Mouse (Mus musculus) cerebellum, postnatal 14 days (tissue): Measurements from ENCODE around the gene 1600014C23Rik.
A peak's percentile ranks its signal among the peaks of the same experiment; 100 is the strongest.

Experiments
- DNase-seq, 2 experiments: peaks; one replicate each; pipeline ENCODE4 v3.0.0; 2021; ENCODE audit warnings: mixed read lengths in 2 of 2

Gene 1600014C23Rik

GRCm38 (mm10) chr17:45724574-45724921, 9.1 kb downstream of the 1600014C23Rik start:
- no peak for DNase-seq

GRCm38 (mm10) chr17:45723732-45724573, 9.7 kb downstream of the 1600014C23Rik start:
- peak; percentile 93 to 95 for DNase-seq

GRCm38 (mm10) chr17:45718323-45718722, 15.3 kb downstream of the 1600014C23Rik start:
- peak; percentile 89 to 90 for DNase-seq

DNA sequence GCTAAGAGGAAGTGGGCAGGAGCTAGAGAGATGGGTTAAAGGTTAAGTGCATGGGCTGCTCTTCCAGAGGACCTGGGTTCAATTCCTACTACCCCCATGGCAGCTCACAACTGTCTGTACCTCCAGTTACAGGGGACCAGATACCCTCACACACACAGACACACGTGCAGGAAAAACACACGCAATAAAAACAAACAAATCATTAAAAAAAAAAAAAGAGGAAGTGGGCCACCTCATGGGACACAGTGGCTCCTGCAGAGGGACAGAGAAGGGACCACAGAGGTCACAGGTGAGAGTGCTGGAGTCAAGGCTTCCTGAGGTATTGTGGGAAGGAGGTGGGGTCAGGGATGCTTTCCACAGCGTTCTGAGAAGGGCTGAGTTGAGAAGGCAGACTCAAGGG, 22.1 kb downstream of the 1600014C23Rik start:
- no peak for DNase-seq

GRCm38 (mm10) chr17:45710407-45710806, 23.2 kb downstream of the 1600014C23Rik start:
- no peak for DNase-seq

- no peak for DNase-seq
These were observed 23.8 kb downstream of the 1600014C23Rik start for GRCm38 (mm10) chr17:45709829-45710228.

DNA sequence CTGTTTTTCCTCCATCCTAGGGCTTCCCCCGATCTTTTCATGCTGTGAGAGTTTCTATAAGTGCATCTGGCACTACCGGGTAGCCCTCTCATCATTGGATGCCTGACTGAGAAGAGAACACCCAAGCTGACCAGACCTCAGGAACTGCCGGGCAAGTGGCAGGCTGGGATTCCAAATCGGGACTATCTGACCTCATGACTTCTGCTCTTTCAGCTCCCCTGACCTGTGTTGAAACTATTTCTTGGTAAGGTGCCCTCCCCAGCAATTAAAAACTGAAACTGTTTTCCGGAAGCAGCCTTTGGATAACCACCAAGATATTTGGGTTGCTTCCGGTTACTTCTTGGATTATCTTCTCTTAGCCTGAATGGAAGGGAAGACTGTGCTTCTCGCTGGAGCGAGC, 25.5 kb downstream of the 1600014C23Rik start:
- DNase-seq, result no peak

DNA sequence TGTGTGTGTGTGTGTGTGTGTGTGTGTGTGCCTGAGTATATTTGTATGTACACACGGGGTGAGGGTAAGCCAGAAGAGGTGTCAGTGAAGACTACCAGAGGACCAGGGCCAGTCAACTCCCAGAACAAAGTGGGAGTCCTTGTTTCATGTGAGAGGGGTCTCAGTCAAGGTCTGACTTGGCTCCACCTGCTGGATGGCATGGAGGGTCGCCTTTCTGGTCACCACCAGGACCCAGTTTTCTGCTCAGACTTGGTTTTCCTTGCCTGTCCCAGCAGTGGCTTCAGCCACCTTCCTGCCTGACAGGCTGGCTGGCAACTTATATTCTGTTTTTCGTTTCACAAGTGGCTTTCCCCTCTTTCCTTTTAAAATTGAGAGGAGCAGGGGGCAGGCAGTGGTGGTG, 26.3 kb downstream of the 1600014C23Rik start:
- no peak for DNase-seq

- no peak for DNase-seq
These were observed 26.8 kb downstream of the 1600014C23Rik start for GRCm38 (mm10) chr17:45706796-45707195.

DNA sequence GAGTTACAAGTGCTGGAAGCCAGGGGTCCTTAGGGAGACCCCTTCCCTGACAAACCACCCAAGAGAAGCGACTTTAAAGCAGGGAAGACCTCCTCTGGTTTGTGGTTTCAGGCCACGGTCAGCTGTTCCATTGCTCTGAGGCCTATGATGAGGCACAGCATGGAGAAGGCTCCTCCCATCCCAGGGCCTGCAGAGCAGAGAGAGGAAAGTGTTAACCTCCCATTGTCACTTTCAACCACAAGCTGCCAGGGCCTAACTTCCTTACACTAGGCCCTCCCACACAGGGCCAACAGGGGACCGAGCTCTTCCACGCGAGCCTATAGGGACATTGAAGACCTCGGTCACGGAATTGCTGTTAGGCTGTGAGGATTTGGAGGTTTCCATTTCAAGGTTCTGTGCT, 30.5 kb downstream of the 1600014C23Rik start:
- no peak for DNase-seq

- no peak for DNase-seq
These were observed 31.4 kb downstream of the 1600014C23Rik start for GRCm38 (mm10) chr17:45702254-45702653.

DNA sequence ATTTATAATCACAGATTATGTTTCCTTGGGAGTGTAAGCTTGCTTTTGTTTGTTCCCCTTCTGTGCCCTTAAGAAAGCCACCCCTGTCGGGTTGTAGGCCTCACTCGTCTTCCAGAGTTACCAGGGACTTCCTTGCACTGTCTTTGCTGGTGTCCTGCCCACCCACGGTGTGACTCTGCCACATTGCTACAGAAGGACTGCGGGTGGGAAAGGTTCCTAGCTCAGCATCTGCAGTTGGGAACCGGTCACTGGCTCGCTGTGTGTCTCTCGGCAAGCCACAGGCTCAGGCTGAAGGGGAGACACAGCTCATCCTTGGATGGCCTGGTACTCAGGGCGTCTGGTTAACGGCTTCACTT, 32.4 kb downstream of the 1600014C23Rik start:
- no peak for DNase-seq

DNA sequence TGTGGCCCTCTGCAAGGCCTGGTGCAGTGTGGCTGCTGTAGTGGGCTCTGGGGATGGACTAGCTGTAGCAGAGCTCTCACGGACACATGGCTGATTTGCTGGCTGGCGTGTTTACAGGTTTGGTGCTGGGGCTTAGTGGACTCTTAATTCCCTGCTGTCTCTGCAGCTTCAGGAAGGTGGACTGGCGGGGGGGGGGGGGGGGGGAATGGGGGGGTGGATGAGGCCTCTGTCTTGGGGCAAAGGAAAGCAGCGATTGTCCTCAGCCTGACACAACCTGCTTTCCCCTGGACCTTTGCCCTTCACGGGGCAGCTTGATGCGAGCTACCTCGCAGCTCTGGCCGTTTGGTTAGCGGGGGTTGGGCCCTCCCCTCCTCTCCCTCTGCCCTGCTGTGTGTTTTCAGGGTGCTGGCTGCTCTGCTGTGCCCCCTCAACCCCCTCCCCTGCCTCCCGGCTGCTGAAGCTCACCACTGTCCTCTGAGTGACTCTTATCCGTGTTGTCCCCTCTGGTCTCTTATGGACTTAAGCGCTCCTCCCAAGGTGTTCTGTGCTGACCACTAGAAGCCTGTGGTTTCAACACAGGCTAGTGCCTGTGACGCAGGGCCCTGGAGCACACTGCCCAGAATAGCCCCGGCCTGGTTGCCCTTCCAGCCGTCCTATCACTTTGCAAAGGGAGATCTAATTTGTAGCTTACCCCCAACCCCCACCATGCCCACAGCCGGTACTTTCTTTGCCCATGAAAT, 33.0 kb downstream of the 1600014C23Rik start:
- DNase-seq, result peak in 1 of 2 experiments; percentile 49

- no peak for DNase-seq
These were observed 34.5 kb downstream of the 1600014C23Rik start for GRCm38 (mm10) chr17:45699039-45699740.

DNA sequence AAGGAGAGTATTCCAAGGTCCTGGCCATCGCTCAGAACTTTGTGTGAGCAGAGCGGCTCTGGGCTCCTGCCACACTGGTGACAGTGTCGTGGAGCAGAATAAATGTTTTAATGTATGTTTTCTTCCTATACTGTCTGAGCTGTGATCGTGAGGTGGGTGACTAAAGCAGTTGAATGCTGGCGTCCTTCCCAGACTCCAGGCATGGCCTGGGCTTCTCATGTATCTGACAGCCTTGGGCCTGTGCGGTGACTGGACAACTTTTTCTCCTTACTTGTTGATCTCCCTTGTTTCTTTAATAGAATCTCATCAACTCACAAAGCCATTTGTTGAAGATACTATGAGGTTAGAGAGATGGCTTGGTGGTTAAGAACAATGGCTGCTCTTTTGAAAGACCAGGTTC, 35.3 kb downstream of the 1600014C23Rik start:
- DNase-seq, result no peak

- DNase-seq, result no peak
These were observed 36.7 kb downstream of the 1600014C23Rik start for GRCm38 (mm10) chr17:45696981-45697380.

DNA sequence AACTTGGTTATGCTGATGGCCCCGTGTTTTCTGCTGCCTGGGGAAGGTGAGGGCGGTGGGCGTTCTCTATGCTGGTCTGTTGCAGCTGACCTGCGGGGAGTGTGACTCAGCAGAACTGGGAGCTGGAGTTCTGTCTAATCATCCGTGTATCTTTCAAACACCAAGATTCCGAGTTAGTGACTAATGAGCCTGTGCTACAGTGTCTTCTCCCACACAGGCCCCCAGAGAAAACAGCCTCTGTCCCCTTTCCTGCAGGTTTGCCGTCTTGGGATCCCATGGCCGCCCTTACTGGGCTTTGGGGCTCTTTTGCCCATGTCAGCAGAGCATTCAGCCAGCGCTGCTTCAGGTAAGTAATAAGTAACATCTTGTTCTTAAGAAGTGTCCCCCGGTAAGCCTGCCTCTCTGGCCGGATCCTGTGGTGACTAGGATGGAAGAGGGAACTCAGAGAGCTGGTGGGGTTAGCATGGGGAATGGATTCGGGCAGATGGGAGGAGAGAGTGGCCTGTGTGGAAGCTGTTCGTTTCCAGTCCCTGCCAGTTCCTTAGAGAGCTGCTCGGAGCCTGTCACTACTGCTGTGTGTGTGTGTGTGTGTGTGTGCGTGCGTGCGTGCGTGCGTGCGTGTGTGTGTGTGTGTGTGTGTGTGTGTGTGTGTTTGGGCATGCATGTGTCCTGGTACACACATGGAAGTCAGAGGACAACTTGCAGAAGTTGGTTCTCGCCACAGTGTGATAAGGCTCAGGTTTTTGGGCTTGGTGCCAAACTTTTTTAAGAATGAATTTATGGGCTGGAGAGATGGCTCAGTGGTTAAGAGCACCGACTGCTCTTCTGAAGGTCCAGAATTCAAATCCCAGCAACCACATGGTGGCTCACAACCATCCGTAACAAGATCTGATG, 38.2 kb downstream of the 1600014C23Rik start:
- DNase-seq, result no peak

DNA sequence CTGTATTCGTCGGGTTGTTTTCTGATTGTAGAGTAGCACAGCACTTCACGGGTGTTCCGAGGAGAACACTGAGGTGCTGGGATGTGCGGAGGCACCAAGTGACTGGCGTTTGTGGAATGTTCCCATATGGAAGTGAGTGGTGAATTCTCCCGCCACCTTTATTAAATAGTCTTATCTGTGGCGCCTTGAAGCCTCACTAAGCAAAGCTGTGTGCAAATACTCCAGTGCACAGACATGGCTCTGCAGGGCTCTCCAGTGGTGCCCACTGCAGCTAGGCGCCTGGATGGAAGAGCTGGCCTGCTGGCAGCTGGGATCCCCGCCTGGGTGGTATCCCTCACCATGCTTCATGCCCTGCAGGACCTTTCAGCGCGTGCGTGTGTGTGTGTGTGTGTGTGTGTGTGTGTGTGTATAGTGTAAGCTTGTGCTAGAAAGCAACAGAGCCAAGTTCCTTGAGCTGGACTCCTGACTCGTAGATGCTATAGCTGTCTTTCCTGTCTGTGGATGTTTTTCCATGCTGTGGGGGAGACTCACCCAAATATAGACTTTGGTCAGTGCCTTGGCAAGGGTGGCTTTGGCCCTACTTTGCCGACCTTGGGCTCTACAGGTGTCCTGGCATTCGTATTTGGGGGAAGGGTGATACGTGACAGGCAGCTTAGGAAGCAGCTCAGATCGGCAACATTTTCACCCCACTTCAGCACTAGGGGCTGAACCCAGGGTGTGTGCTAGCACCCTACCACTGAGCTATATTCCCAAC, 39.7 kb downstream of the 1600014C23Rik start:
- no peak for DNase-seq

GRCm38 (mm10) chr17:45692159-45692558, 41.5 kb downstream of the 1600014C23Rik start:
- DNase-seq, result no peak

DNA sequence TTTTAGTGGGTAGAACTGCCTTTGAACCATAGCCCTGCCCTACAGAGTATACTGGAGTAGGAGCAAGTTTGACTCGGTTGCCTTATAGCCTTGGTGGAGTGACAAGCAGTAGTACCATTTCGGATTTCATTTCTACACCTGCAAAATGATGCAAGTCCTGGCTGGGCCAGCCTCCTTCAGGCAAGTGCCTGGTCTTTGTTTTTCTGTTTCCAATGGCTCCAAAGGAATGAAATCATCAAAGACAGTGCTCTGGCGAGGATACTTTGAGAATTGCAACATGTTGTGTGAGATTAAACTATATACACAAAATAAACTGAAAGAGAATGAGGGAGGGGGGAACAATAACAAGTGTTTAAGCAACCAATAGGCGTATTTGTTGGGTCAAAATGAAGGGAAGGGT, 43.6 kb downstream of the 1600014C23Rik start:
- no peak for DNase-seq

- no peak for DNase-seq
These were observed 44.5 kb downstream of the 1600014C23Rik start for GRCm38 (mm10) chr17:45689120-45689519.

- no peak for DNase-seq
These were observed 46.9 kb downstream of the 1600014C23Rik start, which contains the start of gene Tmem63b for GRCm38 (mm10) chr17:45686716-45687115. TSS of gene Tmem63b (minus strand) at chr17:45686905.
